Mouse (Mus musculus) monocyte, adult 5-6 weeks (primary cell): ENCODE results near the gene Mtrf1. TPM values are rescaled to one million over a fixed set of nuclear protein-coding genes. Genes with fewer than 3 reads are reported as not detected.
"Not testable (repeated sequence)": the region's sequence is repeated elsewhere in the genome, so short reads cannot be mapped to it uniquely, and the experiment has no call there.

ENCODE experiments used
- ATAC-seq: fragments of 153-309, 156-312 bp; replicated peaks from 2 replicates; pipeline ENCODE4 v1.8.0; 2017; ENCODE audit warnings: mild to moderate bottlenecking; ENCODE audit not compliant: low TSS enrichment, insufficient number of reproducible peaks, severe bottlenecking, poor library complexity, low FRiP score
- total RNA-seq: library from RNA; stranded (forward); fragments of 200-1000, 200-491, 200-594 nt; gene quantifications from 3 replicates; pipeline ENCODE4 v1.2.3, GENCODE M21; 2017

The Mtrf1 gene
- total RNA-seq: 5.8 to 7.4 TPM (median 7.1 TPM) in 3 replicates

- ATAC-seq: peak; percentile 86
Measured at GRCm38 (mm10) chr14:79397321-79398122, at the start of gene Mtrf1. TSS of gene Mtrf1 (plus strand) at chr14:79397772.

GRCm38 (mm10) chr14:79358055-79358454 lies 39.5 kb upstream of the Mtrf1 start:
- ATAC-seq: no peak

DNA sequence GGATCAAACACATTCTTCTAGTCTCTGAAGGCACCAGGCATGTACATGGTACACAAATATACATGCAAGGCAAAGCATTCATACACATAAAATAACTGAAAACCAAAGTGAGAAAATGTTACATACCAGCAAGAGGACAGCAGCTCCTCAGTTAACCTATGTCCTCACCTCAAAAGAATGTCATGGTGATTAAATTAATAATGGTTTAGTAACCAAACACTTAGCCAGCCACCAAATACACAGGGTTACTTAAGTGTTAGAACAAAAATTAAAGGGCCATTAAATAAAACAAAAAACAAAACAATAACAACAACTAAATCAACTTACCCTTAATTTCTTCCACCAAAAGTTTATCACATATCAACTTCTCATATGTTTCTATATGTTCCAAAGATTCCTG lies 20.5 kb upstream of the Mtrf1 start:
- no peak for ATAC-seq

DNA sequence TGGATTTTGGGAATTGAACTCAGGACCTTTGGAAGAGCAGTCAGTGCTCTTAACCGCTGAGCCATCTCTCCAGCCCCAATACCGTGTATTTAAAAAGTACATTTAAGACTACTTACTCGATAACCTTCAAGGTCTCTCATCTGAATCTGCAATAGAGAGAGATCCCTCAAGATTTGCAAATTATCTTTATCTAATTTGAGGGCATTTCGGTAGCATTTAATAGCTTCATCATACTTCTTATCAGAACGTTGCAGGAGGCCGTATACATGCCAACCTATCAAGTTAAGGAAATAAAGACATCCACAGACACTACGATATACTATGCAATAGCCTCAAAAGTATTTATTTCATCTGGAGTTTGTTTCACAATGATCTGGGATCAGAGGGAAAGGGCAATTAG lies 14.5 kb upstream of the Mtrf1 start:
- no peak for ATAC-seq

- ATAC-seq: no peak
Measured at GRCm38 (mm10) chr14:79388304-79388703, 9.3 kb upstream of the Mtrf1 start.

GRCm38 (mm10) chr14:79389438-79390264 lies 7.9 kb upstream of the Mtrf1 start:
- no peak for ATAC-seq

DNA sequence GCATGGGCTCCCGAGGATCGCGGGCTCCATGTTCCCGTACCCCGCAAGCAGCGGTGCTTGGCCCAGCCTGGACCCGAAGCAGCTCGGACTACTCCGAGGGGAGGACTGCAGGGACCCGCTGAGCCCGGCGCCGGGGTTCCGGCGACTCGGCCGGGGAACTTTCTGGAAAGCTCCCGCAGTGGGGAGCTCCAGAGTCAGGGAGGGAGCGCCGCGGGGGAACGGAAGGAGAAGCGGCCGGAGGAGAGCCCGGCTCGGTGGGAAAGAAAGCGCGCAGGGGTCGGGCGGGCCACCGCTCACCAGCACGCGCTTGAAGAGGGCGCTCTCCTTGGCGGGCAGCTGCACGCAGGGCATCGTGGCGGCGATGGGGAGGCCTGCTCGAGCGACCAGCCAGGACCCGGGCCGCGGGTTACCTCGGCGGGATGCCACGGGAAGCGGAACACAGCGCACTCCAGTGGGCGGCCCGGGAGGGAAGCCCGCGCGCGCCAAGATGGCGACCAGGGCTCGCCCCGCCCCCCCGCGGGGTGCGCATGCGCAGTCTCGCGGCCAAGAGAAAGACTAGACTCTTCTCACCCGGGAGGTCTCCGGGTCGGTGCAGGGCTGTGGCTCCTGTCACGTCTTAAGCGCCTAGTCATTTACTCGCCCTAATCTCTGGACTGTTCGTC lies 7.2 kb upstream of the Mtrf1 start, which contains the start of gene Naa16:
TSS of gene Naa16 (minus strand) at position 514 of the 662 bp plus-strand sequence.
- peak; percentile 81 for ATAC-seq

DNA sequence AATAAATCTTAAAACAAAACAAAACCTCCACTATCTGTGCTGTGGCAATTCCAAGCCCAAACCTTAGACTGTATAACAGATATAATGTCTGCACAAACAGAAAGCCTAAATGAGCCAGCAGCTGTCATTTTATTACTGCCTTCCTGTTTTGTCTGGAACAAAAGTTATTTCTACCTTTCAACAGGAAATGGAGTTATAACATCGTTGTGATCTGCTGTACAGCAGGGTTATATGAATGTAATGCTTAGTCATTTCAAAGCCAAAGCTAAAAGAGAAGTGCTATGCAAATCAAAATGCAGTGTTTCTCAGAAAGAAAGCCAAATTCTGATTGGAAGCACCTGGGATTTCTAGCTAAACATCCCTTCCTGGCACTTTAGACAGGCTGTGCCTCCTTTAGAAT lies 4.3 kb upstream of the Mtrf1 start:
- no peak for ATAC-seq

DNA sequence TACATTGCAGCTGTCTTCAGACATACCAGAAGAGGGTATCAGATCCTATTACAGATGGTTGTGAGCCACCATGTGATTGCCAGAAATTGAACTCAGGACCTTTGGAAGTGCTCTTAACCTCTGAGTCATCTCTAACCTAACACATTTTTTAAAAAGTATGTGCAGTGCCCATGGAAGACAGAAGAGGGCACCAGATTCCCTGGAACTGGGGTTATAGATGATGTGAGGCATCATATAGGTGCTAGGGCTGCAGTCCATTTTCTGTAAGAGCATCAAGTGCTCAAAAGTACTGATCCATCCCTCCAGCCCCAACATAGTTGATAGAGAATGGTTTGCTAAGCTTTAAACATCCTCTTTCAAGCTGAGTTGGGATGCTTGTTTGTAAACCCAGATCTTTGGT lies 3.0 kb upstream of the Mtrf1 start:
- peak; percentile 65 for ATAC-seq

DNA sequence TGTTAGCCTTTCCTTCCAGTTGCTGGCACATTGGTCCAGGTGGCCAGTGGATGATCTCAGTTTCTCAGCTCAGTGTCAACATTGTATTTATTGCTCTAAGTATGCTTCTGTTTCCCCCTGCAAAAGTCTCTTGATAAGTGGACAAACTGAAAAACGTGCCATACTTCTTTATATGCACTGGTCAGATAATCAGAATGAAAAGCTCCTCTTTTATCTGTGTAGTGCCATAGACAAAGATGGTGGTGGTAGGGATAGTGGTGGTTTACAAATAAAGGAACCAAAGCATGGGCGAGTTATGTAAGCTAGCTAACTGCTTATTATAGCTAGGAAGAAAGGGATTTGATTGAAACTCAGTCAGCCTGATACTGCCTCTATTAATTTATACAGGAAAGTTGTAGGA lies 10.1 kb downstream of the Mtrf1 start:
- no peak for ATAC-seq

DNA sequence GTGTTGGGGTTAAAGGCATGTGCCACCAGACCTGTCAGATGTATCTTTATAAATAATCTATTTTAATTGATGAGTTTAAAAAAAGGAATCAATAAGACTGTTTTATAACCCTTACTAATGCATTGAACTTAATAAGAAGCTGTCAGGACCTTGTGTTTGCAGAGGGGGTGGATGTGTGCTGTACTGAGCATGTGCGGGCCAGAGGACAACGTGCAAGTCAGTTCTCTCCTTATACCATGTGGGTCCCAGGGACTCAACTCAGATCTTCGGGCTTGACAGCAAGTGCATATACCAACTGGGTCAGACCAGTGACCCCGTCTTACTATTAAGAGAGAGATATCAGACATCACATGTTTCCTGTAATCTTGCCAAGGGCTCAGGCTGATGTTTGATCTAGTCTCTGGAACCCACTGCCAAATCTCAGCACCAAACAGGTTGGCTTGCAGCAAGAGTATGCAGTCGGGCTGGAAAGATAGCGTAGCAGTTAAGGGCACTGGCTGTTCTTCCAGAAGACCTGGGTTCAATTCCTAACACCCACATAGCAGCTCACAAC lies 11.8 kb downstream of the Mtrf1 start:
- no peak for ATAC-seq

GRCm38 (mm10) chr14:79410662-79411061 lies 13.1 kb downstream of the Mtrf1 start:
- ATAC-seq: no peak

- ATAC-seq: no peak
Measured at GRCm38 (mm10) chr14:79413121-79413520, 15.5 kb downstream of the Mtrf1 start.

GRCm38 (mm10) chr14:79420083-79420685 lies 22.6 kb downstream of the Mtrf1 start:
- ATAC-seq: no peak

DNA sequence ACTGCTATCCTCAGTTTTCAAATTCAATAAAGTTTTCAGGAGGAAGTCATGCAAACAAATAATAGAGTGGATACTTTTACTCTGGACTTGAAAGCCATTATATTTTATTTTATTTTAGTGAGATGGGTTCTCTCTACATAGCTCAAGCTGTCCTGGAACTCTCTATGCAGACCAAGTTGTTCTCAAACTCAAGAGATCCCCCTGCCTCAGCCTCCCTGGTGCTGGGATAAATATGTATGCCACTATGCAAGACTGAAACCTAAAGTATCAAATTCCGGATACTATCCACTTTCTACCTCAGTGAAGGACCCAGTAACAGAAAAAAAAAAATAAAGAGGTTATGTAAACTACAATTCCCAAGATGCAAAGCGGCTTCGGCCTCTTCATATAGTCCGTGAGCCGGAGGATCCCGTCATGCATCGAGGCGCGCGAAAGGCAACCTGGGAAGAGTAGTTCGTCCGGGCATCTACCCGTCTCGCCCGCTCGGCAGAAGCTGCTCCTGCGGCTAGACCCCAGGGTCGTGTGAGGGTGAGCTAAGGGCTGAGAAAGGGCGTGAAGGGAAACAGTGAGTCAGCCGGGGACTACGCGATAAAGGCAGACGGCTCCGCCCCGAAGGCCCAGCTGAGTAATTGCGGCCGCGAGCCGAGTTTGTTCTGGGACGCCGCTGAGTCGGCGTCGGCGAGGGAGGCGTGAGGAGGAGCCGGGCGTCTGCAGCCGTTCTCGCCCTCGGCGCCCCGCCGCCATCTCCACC lies 28.6 kb downstream of the Mtrf1 start, which contains the start of gene Kbtbd7:
TSS of gene Kbtbd7 (plus strand) at position 533 of the 751 bp plus-strand sequence.
- ATAC-seq: peak; percentile 99

DNA sequence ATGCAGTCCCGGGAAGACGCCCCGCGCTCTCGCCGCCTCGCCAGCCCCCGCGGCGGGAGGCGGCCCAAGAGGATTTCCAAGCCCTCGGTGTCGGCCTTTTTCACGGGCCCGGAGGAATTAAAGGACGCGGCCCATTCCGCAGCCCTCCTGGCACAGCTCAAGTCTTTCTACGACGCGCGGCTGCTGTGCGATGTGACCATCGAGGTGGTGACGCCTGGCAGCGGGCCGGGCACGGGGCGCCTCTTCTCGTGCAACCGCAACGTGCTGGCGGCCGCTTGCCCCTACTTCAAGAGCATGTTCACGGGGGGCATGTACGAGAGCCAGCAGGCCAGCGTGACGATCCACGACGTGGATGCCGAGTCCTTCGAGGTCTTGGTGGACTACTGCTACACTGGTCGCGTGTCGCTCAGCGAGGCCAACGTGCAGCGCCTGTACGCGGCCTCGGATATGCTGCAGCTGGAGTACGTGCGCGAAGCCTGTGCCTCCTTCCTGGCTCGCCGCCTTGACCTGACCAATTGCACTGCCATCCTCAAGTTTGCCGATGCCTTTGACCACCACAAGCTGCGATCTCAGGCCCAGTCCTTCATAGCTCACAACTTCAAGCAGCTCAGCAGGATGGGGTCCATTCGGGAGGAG lies 29.3 kb downstream of the Mtrf1 start:
- ATAC-seq: not testable (repeated sequence)

DNA sequence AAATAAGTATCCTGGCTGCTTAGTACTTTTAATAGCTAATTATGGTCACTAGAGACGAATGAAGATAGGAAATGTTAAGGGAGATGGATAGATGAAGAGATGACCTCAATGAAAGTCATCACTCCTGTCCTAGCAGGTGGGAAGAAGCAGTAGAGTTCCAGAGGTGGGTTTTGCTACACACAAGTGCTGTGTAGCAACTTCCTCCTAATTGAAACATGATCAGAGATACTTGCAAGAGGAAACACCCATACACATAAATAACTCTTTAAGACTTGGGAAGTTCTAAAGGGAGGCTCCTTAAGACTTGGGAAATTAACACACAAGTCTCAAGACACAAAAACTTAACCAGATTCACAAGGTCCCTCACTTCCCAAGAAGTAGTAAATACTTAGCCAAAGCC lies 36.5 kb downstream of the Mtrf1 start:
- no peak for ATAC-seq
